Mouse (Mus musculus): ENCODE data around the gene Zfp146.

DNA sequence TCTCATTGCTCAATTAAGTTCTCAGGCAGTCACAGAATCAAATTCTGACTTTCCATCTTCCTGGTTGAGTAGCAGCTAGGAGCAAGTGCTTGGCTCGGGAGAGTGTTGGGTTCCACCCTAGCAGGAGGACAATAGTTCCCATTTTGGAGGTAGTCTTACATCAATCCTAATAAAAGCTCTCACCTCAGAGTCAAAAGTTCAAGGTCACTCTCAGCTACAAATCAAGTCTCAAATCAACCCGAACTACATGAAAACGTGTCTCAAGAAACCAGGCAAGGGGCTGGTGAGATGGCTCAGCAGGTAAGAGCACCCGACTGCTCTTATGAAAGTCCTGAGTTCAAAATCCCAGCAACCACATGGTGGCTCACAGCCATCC lies 19.6 kb upstream of the Zfp146 start:
- TF ChIP-seq CTCF (conservative IDR thresholded peaks at IDR 0.05 in 1 of 2, IDR thresholded peaks at IDR 0.05 in 1 of 2; ENCODE audit: low read depth in 2 of 2, low read length in 2 of 2) (no peak), ZNF384 (IDR thresholded peaks at IDR 0.05; ENCODE audit: low read depth, low read length) (no peak), E2F4 (IDR thresholded peaks at IDR 0.05; ENCODE audit: insufficient replicate concordance, low read depth, low read length) (no peak), EP300 (IDR thresholded peaks at IDR 0.05; ENCODE audit: low read length) (no peak), POLR2AphosphoS2 (IDR thresholded peaks at IDR 0.05; ENCODE audit: low read depth, low read length) (no peak), MAX (IDR thresholded peaks at IDR 0.05; ENCODE audit: low read length) (no peak), ELF1 (IDR thresholded peaks at IDR 0.05; ENCODE audit: low read depth, low read length) (no peak), NELFE (IDR thresholded peaks at IDR 0.05; ENCODE audit: low read depth, low read length) (no peak)

Data from CH12.LX (cell line).